Mouse (Mus musculus): ENCODE measurements at regions not wholly inside any gene's neighbourhood (a gene's known extent, or its start where the extent isn't known, plus 50 kb on each side); places are given as distances from the start of the nearest gene placed in this dataset.
A peak's percentile ranks its signal among the peaks of the same experiment; 100 is the strongest.

GRCm38 (mm10) chr3:20590143-20590542 lies 223.2 kb upstream of the Agtr1b start:
- Histone ChIP-seq H3K4me2 (no peak overlapping the region), H3K4me1 (replicated peaks) (no peaks in the 10 kb centered on the region), H3K4me3 (no peak overlapping the region), H3K27ac (no peak overlapping the region), H3K9me3 (no peaks in the 10 kb centered on the region), H3K36me3 (no peaks in the 10 kb centered on the region), H3K9ac (no peak overlapping the region), H3K27me3 (no peaks in the 10 kb centered on the region)
- no peak for ATAC-seq (ENCODE audit: low FRiP score)
- 46% methylated on average over 2 of the region's 2 CpGs for WGBS

- H3K9ac ChIP-seq, result no peak overlapping the region
- no peak for ATAC-seq (ENCODE audit: low FRiP score)
- H3K27me3 ChIP-seq, result no peaks in the 10 kb centered on the region
- no peaks in the 10 kb centered on the region for H3K4me1 ChIP-seq (replicated peaks)
- WGBS, result 42% methylated on average over 2 of the region's 2 CpGs
- no peak overlapping the region for H3K4me3 ChIP-seq
- H3K27ac ChIP-seq, result no peak overlapping the region
- no peaks in the 10 kb centered on the region for H3K9me3 ChIP-seq
- H3K4me2 ChIP-seq, result no peak overlapping the region
- no peaks in the 10 kb centered on the region for H3K36me3 ChIP-seq
Observed at GRCm38 (mm10) chr3:20551563-20551962, 184.6 kb upstream of the Agtr1b start.

DNA sequence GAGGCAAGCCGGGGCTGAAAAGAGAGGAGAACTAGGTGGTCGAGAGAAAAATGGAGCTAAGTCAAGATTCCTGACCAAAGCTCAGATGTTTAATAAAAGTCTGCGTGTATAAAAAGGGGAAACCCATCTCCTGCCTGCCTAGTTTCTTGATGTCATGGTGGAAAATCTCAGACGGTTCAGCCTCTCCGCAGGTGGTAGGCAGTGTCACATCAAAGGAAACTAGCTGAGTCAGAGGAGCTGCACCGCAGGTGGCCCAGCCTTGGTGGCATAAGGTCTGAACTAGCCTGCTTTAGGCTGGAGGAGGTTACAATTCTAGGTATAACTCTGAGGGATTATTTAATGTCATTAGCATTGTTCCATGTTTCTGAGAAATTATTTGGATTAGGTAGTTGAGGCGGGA lies 177.0 kb upstream of the Agtr1b start:
- 74% methylated on average over 7 of the region's 7 CpGs for WGBS
- Histone ChIP-seq H3K27me3 (no peaks in the 10 kb centered on the region), H3K27ac (no peak overlapping the region), H3K36me3 (no peaks in the 10 kb centered on the region), H3K4me2 (no peak overlapping the region), H3K4me3 (no peak overlapping the region), H3K9ac (no peak overlapping the region), H3K9me3 (peaks cover 5% of the 10 kb centered on the region; the same call in 1 of the 2 replicates), H3K4me1 (replicated peaks) (no peaks in the 10 kb centered on the region)
- ATAC-seq (ENCODE audit: low FRiP score), result no peak

GRCm38 (mm10) chr3:20538492-20539004 lies 171.6 kb upstream of the Agtr1b start:
- ATAC-seq (ENCODE audit: low FRiP score), result no peak
- 85% methylated on average over 4 of the region's 4 CpGs for WGBS

DNA sequence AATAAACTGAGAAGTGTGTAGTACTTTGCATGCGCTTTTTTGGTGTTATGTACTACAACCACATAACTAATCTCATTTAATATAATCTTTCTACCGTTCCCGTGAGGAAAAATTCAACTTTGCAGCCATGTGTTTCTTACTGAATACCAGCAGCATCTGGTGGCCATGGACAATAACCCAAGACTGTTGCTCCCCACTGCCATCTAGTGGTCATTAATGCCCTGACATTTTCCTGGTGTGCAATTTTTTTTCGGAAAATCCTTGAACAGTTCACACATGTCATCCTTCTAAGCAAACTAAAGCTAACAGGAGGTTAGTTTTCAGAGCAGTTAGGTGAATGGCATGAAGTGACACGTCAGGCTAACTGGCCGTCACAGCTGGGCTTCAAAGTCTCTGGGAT lies 153.8 kb upstream of the Agtr1b start:
- ATAC-seq (ENCODE audit: low FRiP score), result no peak
- Histone ChIP-seq H3K4me3 (no peak overlapping the region), H3K9me3 (no peaks in the 10 kb centered on the region), H3K9ac (no peak overlapping the region), H3K27ac (no peak overlapping the region), H3K4me2 (no peak overlapping the region), H3K27me3 (no peaks in the 10 kb centered on the region), H3K36me3 (no peaks in the 10 kb centered on the region), H3K4me1 (replicated peaks) (no peaks in the 10 kb centered on the region)
- WGBS, result 67% methylated on average over 6 of the region's 6 CpGs

More at GRCm38 (mm10) chr3:20538492-20539004, 171.6 kb upstream of the Agtr1b start:
- Histone ChIP-seq H3K9ac (no peak overlapping the region), H3K4me3 (no peak overlapping the region), H3K4me2 (no peak overlapping the region), H3K9me3 (peaks cover 9% of the 10 kb centered on the region; the same call in 1 of the 2 replicates), H3K27me3 (no peaks in the 10 kb centered on the region), H3K36me3 (no peaks in the 10 kb centered on the region), H3K4me1 (replicated peaks) (no peaks in the 10 kb centered on the region), H3K27ac (no peak overlapping the region)

DNA sequence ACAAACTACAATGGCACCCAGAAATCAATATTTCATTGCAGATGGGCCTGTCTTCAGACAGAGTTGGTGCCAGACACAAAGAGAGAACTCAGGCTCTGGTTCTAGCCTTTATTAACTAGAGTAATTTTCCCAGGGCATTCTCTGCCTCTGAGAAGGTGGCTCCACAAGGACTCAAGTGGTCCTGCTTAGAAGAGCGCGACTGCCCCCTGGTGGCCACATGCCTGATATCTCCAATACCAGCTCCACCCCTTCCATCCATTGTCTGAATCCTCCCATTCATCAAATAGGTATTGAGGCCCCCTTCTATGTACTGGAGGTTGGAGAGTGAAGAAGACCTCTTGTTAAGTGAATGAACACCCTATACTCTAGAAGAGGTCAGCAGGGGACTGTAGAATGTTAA lies 142.2 kb upstream of the Agtr1b start:
- H3K9ac ChIP-seq, result no peak overlapping the region
- H3K9me3 ChIP-seq, result no peaks in the 10 kb centered on the region
- peak; percentile 69; the same call in 1 of the 2 replicates for ATAC-seq (ENCODE audit: low FRiP score)
- 0% methylated on average over 2 of the region's 2 CpGs for WGBS
- no peaks in the 10 kb centered on the region for H3K4me1 ChIP-seq (replicated peaks)
- no peak overlapping the region for H3K4me3 ChIP-seq
- no peaks in the 10 kb centered on the region for H3K36me3 ChIP-seq
- H3K27ac ChIP-seq, result no peak overlapping the region
- no peak overlapping the region for H3K4me2 ChIP-seq
- no peaks in the 10 kb centered on the region for H3K27me3 ChIP-seq

DNA sequence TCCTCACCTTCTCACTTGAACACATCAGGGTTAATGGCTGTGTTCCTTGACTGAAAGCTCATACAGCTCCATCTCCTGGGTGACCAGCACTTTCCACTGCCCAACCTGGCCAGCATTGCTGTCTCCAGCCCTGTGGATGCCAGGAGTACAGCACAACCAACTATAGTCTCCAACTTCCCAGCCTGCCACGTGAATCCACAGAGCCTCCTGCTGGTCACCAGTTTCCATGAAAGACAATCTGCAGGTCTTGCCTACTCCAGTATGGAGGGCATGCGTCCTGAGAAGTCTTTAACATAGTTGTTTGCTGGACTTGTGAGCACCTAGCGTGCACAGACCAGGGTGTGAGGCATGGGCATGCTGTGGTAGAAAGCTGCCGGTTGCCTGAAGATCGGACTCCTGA lies 138.6 kb upstream of the Agtr1b start:
- Histone ChIP-seq H3K4me1 (replicated peaks) (no peaks in the 10 kb centered on the region), H3K9me3 (no peaks in the 10 kb centered on the region), H3K27me3 (no peaks in the 10 kb centered on the region), H3K4me2 (no peak overlapping the region), H3K27ac (no peak overlapping the region), H3K9ac (no peak overlapping the region), H3K36me3 (no peaks in the 10 kb centered on the region), H3K4me3 (no peak overlapping the region)
- 95% methylated on average over 5 of the region's 5 CpGs for WGBS
- ATAC-seq (ENCODE audit: low FRiP score), result no peak

Measured in hindbrain, embryonic 13.5 days (tissue).